Comparison of ENCODE assay signal across 8 mouse cellular contexts in the genomic region with DNA sequence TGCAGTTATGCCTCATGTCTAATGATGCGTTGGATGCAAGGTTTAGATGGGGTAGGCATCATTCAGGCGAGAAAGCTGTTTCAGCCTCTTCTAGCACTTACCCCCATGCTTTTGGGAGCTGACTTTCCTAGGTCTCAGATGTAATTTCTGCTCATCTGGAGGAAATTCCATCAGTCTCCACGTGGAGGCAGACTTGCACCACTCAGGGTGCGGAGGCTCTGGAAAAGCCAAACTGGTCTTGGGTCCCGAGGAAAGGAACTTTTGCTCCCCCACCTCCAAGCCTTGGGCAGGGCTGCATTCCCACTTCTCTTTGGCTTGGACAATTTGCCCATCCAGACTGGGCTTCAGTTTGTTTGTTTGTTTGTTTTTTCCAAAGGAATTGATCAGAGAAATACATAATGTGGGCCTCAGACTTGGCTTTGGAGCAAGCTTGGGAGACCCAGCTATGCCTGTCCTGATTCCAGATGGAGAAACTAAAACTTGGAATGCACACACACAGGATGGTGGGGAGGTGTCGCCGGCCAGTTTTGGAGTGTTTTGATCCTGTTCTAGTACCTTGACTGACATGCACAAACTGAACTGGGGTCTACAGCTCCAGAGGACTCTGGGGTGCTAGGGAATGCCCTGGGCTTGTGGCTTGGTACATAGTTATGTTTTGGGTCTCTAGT. TPM values are rescaled to one million over a fixed set of nuclear protein-coding genes. Genes with fewer than 3 reads are reported as not detected.
A peak's percentile ranks its signal among the peaks of the same experiment; 100 is the strongest.
DNase-seq lines count a peak whose midpoint lies in the region; ATAC-seq and TF ChIP-seq lines count a peak whose summit lies in the region.

No protein-coding gene starts in this region.

- H3K9me3 ChIP-seq in kidney, embryonic 14.5 days (ENCODE audit: control insufficient read depth, low read length): 0 out of 2 replicates have a peak, but pooled peaks cover 4% of the 10 kb centered on the region
- no peaks in the 10 kb centered on the region for H3K9me3 ChIP-seq in embryonic facial prominence, embryonic 13.5 days
- H3K9me3 ChIP-seq in hindbrain, postnatal 0 days (ENCODE audit: low read length): no peaks in the 10 kb centered on the region
- no peaks in the 10 kb centered on the region for H3K9me3 ChIP-seq in limb, embryonic 10.5 days (replicated peaks)

- no peak overlapping the region for H3K4me2 ChIP-seq in kidney, embryonic 14.5 days (replicated peaks; ENCODE audit: low read depth, low read length)
- H3K4me2 ChIP-seq in embryonic facial prominence, embryonic 13.5 days: no peak overlapping the region
- no peak overlapping the region for H3K4me2 ChIP-seq in hindbrain, postnatal 0 days (ENCODE audit: low read depth, low read length)

- H3K27ac ChIP-seq in kidney, embryonic 14.5 days (ENCODE audit: low read depth, low read length): no peak overlapping the region
- peak overlapping the region; percentile 9; the same call in 1 of the 2 replicates for H3K27ac ChIP-seq in embryonic facial prominence, embryonic 13.5 days
- H3K27ac ChIP-seq in hindbrain, postnatal 0 days: no peak overlapping the region
- H3K27ac ChIP-seq in limb, embryonic 10.5 days: no peak overlapping the region
- no peak overlapping the region for H3K27ac ChIP-seq in olfactory bulb, adult 2 months (ENCODE audit: insufficient read depth, low read depth, low read length)

- H3K9ac ChIP-seq in kidney, embryonic 14.5 days (ENCODE audit: low read depth, low read length): no peak overlapping the region
- H3K9ac ChIP-seq in embryonic facial prominence, embryonic 13.5 days: no peak overlapping the region
- H3K9ac ChIP-seq in hindbrain, postnatal 0 days (replicated peaks; ENCODE audit: low read length): no peak overlapping the region

- H3K36me3 ChIP-seq in kidney, embryonic 14.5 days (ENCODE audit: control insufficient read depth, insufficient read depth, low read length): no peaks in the 10 kb centered on the region
- no peaks in the 10 kb centered on the region for H3K36me3 ChIP-seq in embryonic facial prominence, embryonic 13.5 days
- H3K36me3 ChIP-seq in hindbrain, postnatal 0 days (ENCODE audit: insufficient read depth, low read length): no peaks in the 10 kb centered on the region
- no peaks in the 10 kb centered on the region for H3K36me3 ChIP-seq in limb, embryonic 10.5 days

- TF ChIP-seq CTCF in hindbrain, postnatal 0 days (IDR thresholded peaks at IDR 0.05; ENCODE audit: low read depth): peak; percentile 98
- TF ChIP-seq CTCF in olfactory bulb, adult 2 months (IDR thresholded peaks at IDR 0.05; ENCODE audit: insufficient read depth, low read depth, low read length): peak; percentile 90

- H3K4me1 ChIP-seq in kidney, embryonic 14.5 days (ENCODE audit: control insufficient read depth, insufficient read depth, low read length): no peaks in the 10 kb centered on the region
- H3K4me1 ChIP-seq in embryonic facial prominence, embryonic 13.5 days: peaks cover 7% of the 10 kb centered on the region; the same call in 1 of the 2 replicates
- H3K4me1 ChIP-seq in hindbrain, postnatal 0 days (ENCODE audit: insufficient read depth, low read length): no peaks in the 10 kb centered on the region
- 0 out of 2 replicates have a peak, but pooled peaks cover 12% of the 10 kb centered on the region for H3K4me1 ChIP-seq in limb, embryonic 10.5 days
- no peaks in the 10 kb centered on the region for H3K4me1 ChIP-seq in olfactory bulb, adult 2 months (ENCODE audit: control insufficient read depth, insufficient read depth, low read length)

- WGBS in kidney, embryonic 14.5 days: 18% methylated on average over 7 of the region's 7 CpGs
- WGBS in embryonic facial prominence, embryonic 13.5 days: 16% methylated on average over 7 of the region's 7 CpGs
- 20% methylated on average over 7 of the region's 7 CpGs for WGBS in hindbrain, postnatal 0 days
- 23% methylated on average over 7 of the region's 7 CpGs for WGBS in limb, embryonic 10.5 days
- WGBS in olfactory bulb, adult 2 months: 18% methylated on average over 7 of the region's 7 CpGs

- no peak for TF ChIP-seq POLR2A in olfactory bulb, adult 2 months (IDR thresholded peaks at IDR 0.05; ENCODE audit: insufficient read depth, low read depth, low read length)

- no peak; the same call in 1 of the 2 replicates for ATAC-seq in kidney, embryonic 14.5 days (ENCODE audit: low FRiP score, low TSS enrichment)
- no peak for ATAC-seq in embryonic facial prominence, embryonic 13.5 days (ENCODE audit: insufficient number of reproducible peaks, insufficient read depth, low FRiP score, low TSS enrichment, low read depth)
- no peak for ATAC-seq in hindbrain, postnatal 0 days

- H3K27me3 ChIP-seq in kidney, embryonic 14.5 days (ENCODE audit: control insufficient read depth, insufficient read depth, low read length): no peaks in the 10 kb centered on the region
- H3K27me3 ChIP-seq in embryonic facial prominence, embryonic 13.5 days: no peaks in the 10 kb centered on the region
- no peaks in the 10 kb centered on the region for H3K27me3 ChIP-seq in hindbrain, postnatal 0 days (ENCODE audit: insufficient read depth, low read length)
- no peaks in the 10 kb centered on the region for H3K27me3 ChIP-seq in limb, embryonic 10.5 days (ENCODE audit: low read depth, poor library complexity, severe bottlenecking)

- no peak overlapping the region for H3K4me3 ChIP-seq in kidney, embryonic 14.5 days (ENCODE audit: low read length)
- no peak overlapping the region for H3K4me3 ChIP-seq in embryonic facial prominence, embryonic 13.5 days
- no peak overlapping the region for H3K4me3 ChIP-seq in hindbrain, postnatal 0 days (ENCODE audit: low read length)
- H3K4me3 ChIP-seq in limb, embryonic 10.5 days: no peak overlapping the region
- H3K4me3 ChIP-seq in olfactory bulb, adult 2 months (ENCODE audit: insufficient read depth, low read depth, low read length): no peak overlapping the region

- DNase-seq in kidney, adult 18-20 months: peak; percentile 85
- peak; percentile 47 for DNase-seq in adrenal gland, adult 8-10 months
- peak; percentile 84 for DNase-seq in hindbrain, postnatal 0 days (ENCODE audit: low spot score)
- peak; percentile 83 for DNase-seq in limb, embryonic 10.5 days (ENCODE audit: low spot score)
- peak; percentile 59 for DNase-seq in urinary bladder, adult 2 months (ENCODE audit: low spot score)

RNA-seq across cellular contexts. Expression of a gene that starts 37.8 kb away (rescaled TPM):
- polyA plus RNA-seq in kidney, embryonic 14.5 days (2014; fragmentation: Nextera tagmentation; extraction: Ambion mirVana): 37.1 and 73.5 TPM in 2 replicates
- total RNA-seq in adrenal gland, adult 8-10 months (2022): 10 to 100 TPM; 31.3 to 42.8 (median 36.3) TPM
- polyA plus RNA-seq in embryonic facial prominence, embryonic 13.5 days (2015; fragmentation: Nextera tagmentation; extraction: Ambion mirVana): 57.4 and 57.9 TPM in 2 replicates
- 46.1 and 51.9 TPM in 2 replicates for total RNA-seq in hindbrain, postnatal 0 days (2014; rRNA removed)
- 34.5 and 35.1 TPM in 2 replicates for polyA plus RNA-seq in hindbrain, postnatal 0 days (2015; fragmentation: Nextera tagmentation; extraction: Ambion mirVana)
- polyA plus RNA-seq in limb, embryonic 10.5 days (2016; fragmentation: Nextera tagmentation; extraction: Ambion mirVana): 94.0 and 95.2 TPM in 2 replicates
- not detected in 2 replicates for polyA plus RNA-seq in olfactory bulb, adult 2 months (2012; ENCODE audit: insufficient read depth, insufficient read length, low replicate concordance, missing spikeins)
- 29.1 and 34.4 TPM in 2 replicates for polyA plus RNA-seq in urinary bladder, adult 2 months (2012; rRNA removed)

RNA-seq across cellular contexts. Expression of a gene that starts 45.3 kb away (rescaled TPM):
- 134 and 147 TPM in 2 replicates for polyA plus RNA-seq in kidney, embryonic 14.5 days (2014; fragmentation: Nextera tagmentation; extraction: Ambion mirVana)
- 10 to 100 TPM; 87.2 to 97.9 (median 91.9) TPM for total RNA-seq in adrenal gland, adult 8-10 months (2022)
- polyA plus RNA-seq in embryonic facial prominence, embryonic 13.5 days (2015; fragmentation: Nextera tagmentation; extraction: Ambion mirVana): 116 and 138 TPM in 2 replicates
- 33.7 TPM in 2 replicates for total RNA-seq in hindbrain, postnatal 0 days (2014; rRNA removed)
- polyA plus RNA-seq in hindbrain, postnatal 0 days (2015; fragmentation: Nextera tagmentation; extraction: Ambion mirVana): 84.0 and 95.5 TPM in 2 replicates
- polyA plus RNA-seq in limb, embryonic 10.5 days (2016; fragmentation: Nextera tagmentation; extraction: Ambion mirVana): 188 and 193 TPM in 2 replicates
- not detected in 2 replicates for polyA plus RNA-seq in olfactory bulb, adult 2 months (2012; ENCODE audit: insufficient read depth, insufficient read length, low replicate concordance, missing spikeins)
- polyA plus RNA-seq in urinary bladder, adult 2 months (2012; rRNA removed): 29.8 and 33.0 TPM in 2 replicates
